ENCODE assay signal across 24 mouse cellular contexts in genomic region chr4:138933862-138934261, GRCm38 (mm10). TPM values are rescaled to one million over a fixed set of nuclear protein-coding genes. Genes with fewer than 3 reads are reported as not detected.
"Had no signal": no experiment of that assay in that cellular context is flagged by ENCODE, and none has a peak within 500 bp of the region (broad histone marks: within the 10 kb centered on the region; RNA-seq: fewer than 3 reads in every experiment).

No protein-coding gene starts in this region.

- H3K4me3 ChIP-seq: limb, embryonic 15.5 days; liver, embryonic 15.5 days; megakaryocyte, embryonic 14.5 days; midbrain, embryonic 10.5 days; midbrain, embryonic 13.5 days; myocyte; neural tube, embryonic 13.5 days; neural tube, embryonic 15.5 days had no signal

- ATAC-seq: midbrain, embryonic 13.5 days; midbrain, embryonic 16.5 days had no signal

- H3K4me2 ChIP-seq: limb, embryonic 15.5 days; liver, embryonic 15.5 days; lung, embryonic 14.5 days; midbrain, embryonic 13.5 days; neural tube, embryonic 13.5 days; neural tube, embryonic 15.5 days had no signal

- H3K27me3 ChIP-seq: limb, embryonic 15.5 days; liver, embryonic 15.5 days; midbrain, embryonic 13.5 days; neural tube, embryonic 13.5 days; neural tube, embryonic 15.5 days had no signal

- H3K4me1 ChIP-seq: limb, embryonic 15.5 days; liver, embryonic 15.5 days; megakaryocyte, embryonic 14.5 days; midbrain, embryonic 10.5 days; midbrain, embryonic 13.5 days; neural tube, embryonic 13.5 days; neural tube, embryonic 15.5 days had no signal

- DNase-seq: lung, adult 18-20 months; lung, embryonic 14.5 days; lung, postnatal 10 days; lung, postnatal 4 days; right cerebral cortex, postnatal 14 days; spleen, adult 18-20 months; thymus, adult 2 months; thymus, postnatal 25 days; thymus, postnatal 4 days had no signal

- H3K9ac ChIP-seq: limb, embryonic 15.5 days; liver, embryonic 15.5 days; lung, embryonic 14.5 days; midbrain, embryonic 13.5 days; neural tube, embryonic 13.5 days; neural tube, embryonic 15.5 days had no signal

- H3K36me3 ChIP-seq: limb, embryonic 15.5 days; liver, embryonic 15.5 days; midbrain, embryonic 10.5 days; midbrain, embryonic 13.5 days; neural tube, embryonic 13.5 days; neural tube, embryonic 15.5 days had no signal

- H3K27ac ChIP-seq: limb, embryonic 15.5 days; liver, embryonic 15.5 days; midbrain, embryonic 10.5 days; midbrain, embryonic 13.5 days; neural tube, embryonic 13.5 days; neural tube, embryonic 15.5 days had no signal

- H3K9me3 ChIP-seq: limb, embryonic 15.5 days; liver, embryonic 15.5 days; megakaryocyte, embryonic 14.5 days; midbrain, embryonic 10.5 days; midbrain, embryonic 13.5 days; neural tube, embryonic 13.5 days; neural tube, embryonic 15.5 days had no signal

RNA-seq across cellular contexts. Expression of gene Rnf186, which starts 33.0 kb away (rescaled TPM):
- polyA plus RNA-seq: midbrain, embryonic 10.5 days; midbrain, embryonic 16.5 days; myocyte; neural tube, embryonic 11.5 days; neural tube, embryonic 13.5 days; neural tube, embryonic 15.5 days; testis, adult 2 months had no signal

RNA-seq across cellular contexts. Expression of gene Pla2g2e, which starts 56.1 kb away (rescaled TPM):
- total RNA-seq: liver, adult 2 months had no signal
- polyA plus RNA-seq: limb, embryonic 15.5 days; liver, adult 2 months; liver, embryonic 15.5 days; lung, embryonic 14.5 days; lung, embryonic 16.5 days; midbrain, embryonic 10.5 days; midbrain, embryonic 13.5 days; midbrain, embryonic 16.5 days; neural tube, embryonic 11.5 days; neural tube, embryonic 13.5 days; neural tube, embryonic 15.5 days; stomach, embryonic 14.5 days; stomach, embryonic 16.5 days; testis, adult 2 months had no signal
